In genomic region chr5:76952112-76953040, GRCm38 (mm10) we compare ENCODE assay signal across 8 mouse cellular contexts. TPM values are rescaled to one million over a fixed set of nuclear protein-coding genes. Genes with fewer than 3 reads are reported as not detected.
A peak's percentile ranks its signal among the peaks of the same experiment; 100 is the strongest.
DNase-seq lines count a peak whose midpoint lies in the region; ATAC-seq and TF ChIP-seq lines count a peak whose summit lies in the region.

No protein-coding gene starts in this region.

- H3K9me3 ChIP-seq in kidney, postnatal 0 days (replicated peaks; ENCODE audit: low read length): no peaks in the 10 kb centered on the region
- no peaks in the 10 kb centered on the region for H3K9me3 ChIP-seq in intestine, embryonic 15.5 days
- no peaks in the 10 kb centered on the region for H3K9me3 ChIP-seq in neural tube, embryonic 12.5 days

- TF ChIP-seq CTCF in kidney, postnatal 0 days (IDR thresholded peaks at IDR 0.05; ENCODE audit: low read depth): no peak

- H3K9ac ChIP-seq in kidney, postnatal 0 days (ENCODE audit: low read depth, low read length): peak overlapping the region; percentile 72
- peak overlapping the region; percentile 77 for H3K9ac ChIP-seq in intestine, embryonic 15.5 days
- H3K9ac ChIP-seq in neural tube, embryonic 12.5 days: peak overlapping the region; percentile 71

- H3K4me1 ChIP-seq in kidney, postnatal 0 days (replicated peaks; ENCODE audit: insufficient read depth, low read length): peaks cover 2% of the 10 kb centered on the region; the same call in 1 of the 2 replicates
- H3K4me1 ChIP-seq in intestine, embryonic 15.5 days (replicated peaks): peaks cover 20% of the 10 kb centered on the region; the same call in 1 of the 2 replicates
- peaks cover 16% of the 10 kb centered on the region for H3K4me1 ChIP-seq in neural tube, embryonic 12.5 days

- DNase-seq in kidney, postnatal 0 days (ENCODE audit: low spot score): peak; percentile 44
- no peak for DNase-seq in kidney, adult 11 months
- DNase-seq in embryo, embryonic 10.5 days (ENCODE audit: low spot score): peak; percentile 44
- DNase-seq in layer of hippocampus, adult 18-20 months (ENCODE audit: low spot score in 2 of 2): no peak
- DNase-seq in kidney, adult 9 months: no peak
- no peak for DNase-seq in cerebellum, postnatal 4 days (ENCODE audit: low spot score in 2 of 2)

- H3K4me3 ChIP-seq in kidney, postnatal 0 days (replicated peaks; ENCODE audit: low read depth, low read length): peak overlapping the region; percentile 68
- peak overlapping the region; percentile 75 for H3K4me3 ChIP-seq in intestine, embryonic 15.5 days (replicated peaks)
- peak overlapping the region; percentile 70 for H3K4me3 ChIP-seq in neural tube, embryonic 12.5 days

- ATAC-seq in kidney, postnatal 0 days (replicated peaks; ENCODE audit: low FRiP score, low read depth): no peak
- no peak for ATAC-seq in intestine, embryonic 15.5 days
- ATAC-seq in neural tube, embryonic 12.5 days (ENCODE audit: low FRiP score, low read depth): no peak

- H3K27ac ChIP-seq in kidney, postnatal 0 days: peak overlapping the region; percentile 90
- H3K27ac ChIP-seq in intestine, embryonic 15.5 days: peak overlapping the region; percentile 86
- 0 out of 2 replicates have a peak overlapping the region, but pooled peaks have one; percentile 53 for H3K27ac ChIP-seq in neural tube, embryonic 12.5 days

- H3K27me3 ChIP-seq in kidney, postnatal 0 days (ENCODE audit: insufficient read depth, low read length): no peaks in the 10 kb centered on the region
- no peaks in the 10 kb centered on the region for H3K27me3 ChIP-seq in intestine, embryonic 15.5 days (replicated peaks)
- H3K27me3 ChIP-seq in neural tube, embryonic 12.5 days (replicated peaks): no peaks in the 10 kb centered on the region

- peak overlapping the region; percentile 92 for H3K4me2 ChIP-seq in kidney, postnatal 0 days (ENCODE audit: low read length)
- H3K4me2 ChIP-seq in intestine, embryonic 15.5 days (replicated peaks): peak overlapping the region; percentile 87
- peak overlapping the region; percentile 83 for H3K4me2 ChIP-seq in neural tube, embryonic 12.5 days (replicated peaks)

- WGBS in kidney, postnatal 0 days: 13% methylated on average over 7 of the region's 7 CpGs
- 12% methylated on average over 7 of the region's 7 CpGs for WGBS in intestine, embryonic 15.5 days
- 21% methylated on average over 7 of the region's 7 CpGs for WGBS in neural tube, embryonic 12.5 days

- H3K36me3 ChIP-seq in kidney, postnatal 0 days (ENCODE audit: insufficient read depth, low read length): peaks cover 15% of the 10 kb centered on the region
- no peaks in the 10 kb centered on the region for H3K36me3 ChIP-seq in intestine, embryonic 15.5 days
- H3K36me3 ChIP-seq in neural tube, embryonic 12.5 days: peaks cover 11% of the 10 kb centered on the region

RNA-seq across cellular contexts. Expression of gene Ppat, which starts 1.0 kb away (rescaled TPM):
- polyA plus RNA-seq in kidney, postnatal 0 days (2015; fragmentation: Nextera tagmentation; extraction: Ambion mirVana): 35.9 and 37.6 TPM in 2 replicates
- polyA plus RNA-seq in intestine, embryonic 15.5 days (2015; fragmentation: Nextera tagmentation; extraction: Ambion mirVana): 27.4 and 30.7 TPM in 2 replicates
- polyA plus RNA-seq in neural tube, embryonic 12.5 days (2016; fragmentation: Nextera tagmentation; extraction: Ambion mirVana): 22.4 and 23.1 TPM in 2 replicates
- total RNA-seq in layer of hippocampus, adult 18-20 months (2021): 10 to 100 TPM; 16.2 to 17.8 TPM

RNA-seq across cellular contexts. Expression of gene Paics, which starts 1.3 kb away (rescaled TPM):
- 252 and 279 TPM in 2 replicates for polyA plus RNA-seq in kidney, postnatal 0 days (2015; fragmentation: Nextera tagmentation; extraction: Ambion mirVana)
- polyA plus RNA-seq in intestine, embryonic 15.5 days (2015; fragmentation: Nextera tagmentation; extraction: Ambion mirVana): 193 and 208 TPM in 2 replicates
- polyA plus RNA-seq in neural tube, embryonic 12.5 days (2016; fragmentation: Nextera tagmentation; extraction: Ambion mirVana): 253 and 263 TPM in 2 replicates
- 10 to 100 TPM; 89.6 to 91.3 TPM for total RNA-seq in layer of hippocampus, adult 18-20 months (2021)

RNA-seq across cellular contexts. Expression of gene Srp72, which starts 22.1 kb away (rescaled TPM):
- polyA plus RNA-seq in kidney, postnatal 0 days (2015; fragmentation: Nextera tagmentation; extraction: Ambion mirVana): 70.0 and 79.5 TPM in 2 replicates
- 79.6 and 84.8 TPM in 2 replicates for polyA plus RNA-seq in intestine, embryonic 15.5 days (2015; fragmentation: Nextera tagmentation; extraction: Ambion mirVana)
- polyA plus RNA-seq in neural tube, embryonic 12.5 days (2016; fragmentation: Nextera tagmentation; extraction: Ambion mirVana): 74.4 and 75.0 TPM in 2 replicates
- 100 to 1,000 TPM in 1 of 2 experiments, 10 to 100 TPM in 1; 93.1 to 102 TPM for total RNA-seq in layer of hippocampus, adult 18-20 months (2021)

RNA-seq across cellular contexts. Expression of gene Aasdh, which starts 47.1 kb away (rescaled TPM):
- polyA plus RNA-seq in kidney, postnatal 0 days (2015; fragmentation: Nextera tagmentation; extraction: Ambion mirVana): 10.6 and 11.0 TPM in 2 replicates
- polyA plus RNA-seq in intestine, embryonic 15.5 days (2015; fragmentation: Nextera tagmentation; extraction: Ambion mirVana): 14.2 and 18.3 TPM in 2 replicates
- 18.5 and 18.6 TPM in 2 replicates for polyA plus RNA-seq in neural tube, embryonic 12.5 days (2016; fragmentation: Nextera tagmentation; extraction: Ambion mirVana)
- total RNA-seq in layer of hippocampus, adult 18-20 months (2021): 10 to 100 TPM; 19.3 to 23.2 TPM

RNA-seq across cellular contexts. Expression of gene Arl9, which starts 51.5 kb away (rescaled TPM):
- polyA plus RNA-seq in kidney, postnatal 0 days (2015; fragmentation: Nextera tagmentation; extraction: Ambion mirVana): not detected in 2 replicates
- polyA plus RNA-seq in intestine, embryonic 15.5 days (2015; fragmentation: Nextera tagmentation; extraction: Ambion mirVana): 0.29 TPM in 1 of 2 replicates, not detected in the other
- polyA plus RNA-seq in neural tube, embryonic 12.5 days (2016; fragmentation: Nextera tagmentation; extraction: Ambion mirVana): not detected in 2 replicates
- not detected for total RNA-seq in layer of hippocampus, adult 18-20 months (2021)

Comparison
In these comparisons a context has a peak if more than half of its experiments do, and no peak if none do; other contexts are left out.
1. DNase-seq: peak in kidney, postnatal 0 days (single experiment) and embryo, embryonic 10.5 days (single experiment); none in kidney, adult 11 months (single experiment), layer of hippocampus, adult 18-20 months (0 of 2), kidney, adult 9 months (single experiment) and cerebellum, postnatal 4 days (0 of 2).
2. Peak in every context shown above with its lines, with median percentiles within 50 percentile points of each other: H3K27ac ChIP-seq, H3K4me2 ChIP-seq, H3K4me3 ChIP-seq and H3K9ac ChIP-seq.